Mouse (Mus musculus): ENCODE measurements around the gene Frat1. TPM values are rescaled to one million over a fixed set of nuclear protein-coding genes. Genes with fewer than 3 reads are reported as not detected.
A peak's percentile ranks its signal among the peaks of the same experiment; 100 is the strongest.

The Frat1 gene
- total RNA-seq, 2 experiments from 2014 or later = 9.1 to 9.5 TPM

DNA sequence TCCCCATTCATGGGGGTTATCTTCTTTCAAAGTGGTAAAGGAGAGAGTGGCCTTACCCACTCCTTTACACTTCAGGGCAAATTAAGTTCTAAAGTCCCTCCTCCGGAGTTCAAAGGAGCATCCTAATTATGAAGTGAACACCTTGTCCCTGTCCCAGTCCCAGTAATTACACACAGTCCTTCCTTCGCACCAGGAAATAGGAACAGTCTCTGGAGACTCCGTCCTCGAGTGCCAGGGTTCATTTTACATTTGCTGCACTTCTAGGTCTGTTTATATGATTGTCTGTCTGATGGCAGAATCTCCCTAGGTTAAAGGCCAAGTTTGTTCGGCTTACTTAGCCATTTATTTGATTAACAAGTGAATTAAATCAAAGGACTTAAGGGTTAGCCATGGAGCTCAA is 13.4 kb upstream of the Frat1 start:
- no peak for ATAC-seq (replicated peaks; ENCODE audit: poor library complexity)

DNA sequence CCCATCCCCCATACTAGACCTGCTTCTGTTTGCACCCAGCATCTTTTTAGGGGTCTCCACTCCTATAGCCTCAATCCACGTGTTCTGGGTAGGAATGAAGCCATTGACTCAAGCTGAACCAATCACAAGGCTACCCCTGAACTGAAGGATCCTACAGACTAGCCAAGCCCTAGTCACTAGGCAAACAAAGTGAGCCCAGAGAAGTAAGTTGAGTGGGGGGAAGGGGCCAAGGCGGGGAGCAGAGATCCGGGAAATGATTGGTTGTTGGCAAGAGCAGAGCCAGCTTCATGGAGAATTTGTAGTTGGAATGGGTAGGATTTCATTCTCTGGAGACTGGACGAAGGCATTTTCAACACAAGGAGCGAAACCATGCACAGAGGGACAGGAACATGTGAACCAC is 12.9 kb upstream of the Frat1 start:
- ATAC-seq (replicated peaks; ENCODE audit: poor library complexity) = no peak

DNA sequence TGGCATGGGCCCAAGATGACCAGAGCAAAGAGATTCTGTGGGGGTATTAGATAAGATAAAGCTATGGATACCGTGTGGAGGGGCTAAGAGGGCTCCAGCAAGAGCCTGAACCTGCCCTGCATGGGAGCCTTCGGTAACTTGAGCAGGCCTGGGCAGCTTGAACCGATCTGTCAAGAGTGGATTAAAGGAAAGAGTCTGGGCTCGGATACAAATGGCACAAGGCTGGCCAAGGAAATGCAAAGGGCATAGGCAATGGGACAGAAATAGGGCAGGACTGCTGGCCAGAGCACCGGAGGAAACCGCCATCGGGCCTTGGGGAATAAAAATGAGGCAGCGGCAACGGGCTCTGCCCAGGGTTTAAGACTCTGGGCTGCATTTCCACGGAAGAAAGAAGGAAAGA is 12.4 kb upstream of the Frat1 start:
- ATAC-seq (replicated peaks; ENCODE audit: poor library complexity) = no peak

DNA sequence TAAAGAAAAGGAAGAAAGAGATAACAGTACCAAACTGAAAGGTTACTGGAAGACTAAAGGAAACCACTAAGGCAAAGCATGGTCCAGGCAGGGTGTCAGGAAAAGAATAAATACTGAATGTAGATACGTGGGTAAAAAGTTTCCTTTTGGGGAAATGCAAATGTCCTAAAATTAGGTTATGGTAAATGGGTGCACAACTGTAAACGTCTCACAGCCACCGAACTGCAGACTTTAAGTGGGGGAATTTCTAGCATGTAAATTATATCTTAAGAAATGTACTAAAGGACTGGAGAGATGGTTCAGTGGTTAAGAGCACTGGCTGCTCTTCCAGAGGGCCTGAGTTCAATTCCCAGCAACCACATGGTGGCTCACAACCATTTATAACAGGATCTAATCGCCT is 11.0 kb upstream of the Frat1 start:
- no peak for ATAC-seq (replicated peaks; ENCODE audit: poor library complexity)

DNA sequence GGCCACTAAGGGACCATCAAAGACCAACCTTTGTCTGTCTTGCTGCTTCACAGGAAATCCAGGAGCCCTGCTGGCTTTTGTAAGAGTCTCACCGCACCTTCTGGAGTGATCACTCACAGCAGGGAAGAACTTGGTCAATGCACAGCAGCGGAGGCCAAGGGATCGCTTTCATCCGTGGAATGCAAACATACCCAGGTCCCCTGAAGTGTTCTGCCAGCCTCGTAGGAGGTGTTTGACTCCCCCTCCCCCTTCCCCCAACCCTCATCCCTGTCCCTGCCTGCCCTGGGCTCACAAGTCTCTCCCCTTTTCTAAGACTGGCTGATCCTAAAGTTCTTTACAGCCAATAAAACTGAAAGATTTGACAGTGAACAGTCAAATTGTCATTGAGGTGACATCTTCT is 8.3 kb upstream of the Frat1 start:
- ATAC-seq (replicated peaks; ENCODE audit: poor library complexity) = no peak

DNA sequence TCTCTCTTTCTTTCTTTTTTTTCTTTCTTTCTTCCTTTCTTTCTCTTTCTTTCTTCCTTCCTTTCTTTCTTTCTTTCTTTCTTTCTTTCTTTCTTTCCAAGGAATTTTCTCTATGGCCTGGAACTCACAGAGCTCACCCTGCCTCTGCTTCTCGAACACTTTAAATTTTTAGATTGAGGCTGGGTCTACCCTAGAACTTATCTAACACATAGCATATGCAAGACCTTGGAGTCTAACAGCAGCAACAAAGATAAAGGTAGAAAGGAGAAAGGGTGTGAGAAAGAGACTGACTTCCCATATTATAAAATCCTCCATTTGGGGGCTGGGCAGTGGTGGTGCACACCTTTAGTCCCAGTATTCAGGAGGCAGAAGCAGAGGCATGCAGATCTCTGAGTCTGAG is 7.2 kb upstream of the Frat1 start:
- no peak for ATAC-seq (replicated peaks; ENCODE audit: poor library complexity)

DNA sequence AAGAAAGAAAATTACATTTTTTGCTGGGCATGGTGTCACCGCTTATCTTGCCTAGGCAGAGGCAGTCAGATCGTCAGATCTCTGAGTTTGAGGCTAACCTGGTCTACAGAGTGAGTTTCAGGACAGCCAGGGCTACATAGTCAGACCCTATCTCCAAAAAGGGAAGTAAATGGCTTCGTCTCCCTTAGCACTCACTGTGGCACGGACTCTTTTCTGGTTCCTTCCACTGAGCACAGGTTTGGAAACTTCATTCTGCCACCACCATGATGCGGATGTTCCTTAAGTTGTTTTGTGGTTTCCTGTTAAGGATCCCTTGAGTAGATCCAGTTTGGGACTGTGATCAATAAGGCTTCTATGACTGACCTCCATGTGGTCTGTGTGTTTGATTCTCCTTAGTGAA is 4.8 kb upstream of the Frat1 start:
- ATAC-seq (replicated peaks; ENCODE audit: poor library complexity) = peak; percentile 39; the same call in 1 of the 2 replicates

DNA sequence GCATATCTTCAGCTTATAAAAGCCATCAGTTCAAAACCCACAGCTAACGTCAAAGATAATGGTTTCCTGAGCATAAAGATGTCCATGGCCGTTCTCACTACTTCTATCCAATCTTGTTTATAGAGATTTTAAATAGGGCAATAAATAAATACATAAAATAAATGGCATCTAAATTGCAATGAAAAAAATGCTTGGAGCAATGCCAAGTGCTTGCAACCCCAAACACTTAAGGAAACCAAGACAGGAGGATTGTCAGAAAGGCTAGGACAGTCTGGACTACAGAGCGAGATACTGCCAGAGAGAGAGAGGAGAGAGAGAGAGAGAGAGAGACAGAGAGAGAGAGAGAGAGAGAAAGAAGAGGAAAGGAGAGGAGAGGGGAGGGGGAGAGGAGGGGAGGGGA is 3.2 kb upstream of the Frat1 start:
- no peak for ATAC-seq (replicated peaks; ENCODE audit: poor library complexity)

DNA sequence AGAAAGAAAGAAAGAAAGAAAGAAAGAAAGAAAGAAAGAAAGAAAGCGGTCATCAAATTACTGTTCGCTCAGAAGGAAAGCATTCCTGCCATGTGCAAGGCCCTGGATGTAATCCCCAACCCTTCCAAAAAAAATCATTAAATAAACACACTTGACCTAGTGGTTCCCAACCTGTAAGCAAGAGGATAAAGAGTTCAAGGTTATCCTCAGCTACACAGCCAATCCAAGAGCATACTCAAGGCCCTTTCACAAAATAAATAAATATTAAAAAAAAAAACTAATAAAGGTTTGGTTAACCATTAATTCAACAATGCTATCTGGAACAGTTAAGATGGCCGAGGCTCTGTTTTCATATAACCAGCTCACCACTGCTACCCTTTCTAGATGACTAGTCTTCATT is 829 bp upstream of the Frat1 start:
- no peak for ATAC-seq (replicated peaks; ENCODE audit: poor library complexity)

DNA sequence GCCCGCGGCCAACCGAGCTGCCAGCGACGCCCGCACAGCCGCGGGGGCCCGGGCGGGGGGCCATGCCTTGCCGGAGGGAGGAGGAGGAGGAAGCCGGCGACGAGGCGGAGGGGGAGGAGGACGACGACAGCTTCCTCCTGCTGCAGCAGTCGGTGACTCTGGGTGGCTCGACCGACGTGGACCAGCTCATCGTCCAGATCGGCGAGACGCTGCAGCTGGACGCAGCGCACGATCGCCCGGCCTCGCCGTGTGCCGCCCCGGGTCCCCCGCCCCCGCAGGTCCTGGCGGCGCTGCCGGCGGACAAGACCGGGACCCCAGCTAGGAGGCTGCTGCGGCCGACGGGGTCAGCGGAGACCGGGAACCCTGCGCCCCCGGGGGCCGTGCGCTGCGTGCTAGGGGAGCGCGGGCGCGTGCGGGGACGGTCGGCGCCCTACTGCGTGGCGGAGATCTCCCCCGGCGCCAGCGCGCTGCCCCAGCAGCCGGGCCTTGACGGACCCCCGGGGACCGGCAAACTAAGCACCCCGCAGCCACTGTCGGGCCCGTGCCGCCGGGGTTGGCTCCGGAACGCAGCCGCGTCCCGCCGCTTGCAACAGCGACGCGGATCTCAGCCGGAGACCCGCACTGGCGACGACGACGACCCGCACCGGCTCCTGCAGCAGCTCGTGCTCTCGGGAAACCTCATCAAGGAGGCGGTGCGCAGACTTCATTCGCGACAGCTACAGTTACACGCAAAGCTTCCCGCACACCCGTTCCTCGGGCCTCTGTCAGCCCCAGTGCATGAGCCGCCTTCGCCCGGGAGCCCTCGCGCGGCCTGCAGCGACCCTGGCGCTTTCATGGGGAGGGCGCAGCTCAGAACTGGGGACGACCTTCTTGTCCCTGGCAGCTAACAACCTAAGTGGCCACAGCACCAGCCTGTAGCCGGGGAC is 599 bp downstream of the Frat1 start:
- peak; percentile 45 for ATAC-seq (replicated peaks; ENCODE audit: poor library complexity)

DNA sequence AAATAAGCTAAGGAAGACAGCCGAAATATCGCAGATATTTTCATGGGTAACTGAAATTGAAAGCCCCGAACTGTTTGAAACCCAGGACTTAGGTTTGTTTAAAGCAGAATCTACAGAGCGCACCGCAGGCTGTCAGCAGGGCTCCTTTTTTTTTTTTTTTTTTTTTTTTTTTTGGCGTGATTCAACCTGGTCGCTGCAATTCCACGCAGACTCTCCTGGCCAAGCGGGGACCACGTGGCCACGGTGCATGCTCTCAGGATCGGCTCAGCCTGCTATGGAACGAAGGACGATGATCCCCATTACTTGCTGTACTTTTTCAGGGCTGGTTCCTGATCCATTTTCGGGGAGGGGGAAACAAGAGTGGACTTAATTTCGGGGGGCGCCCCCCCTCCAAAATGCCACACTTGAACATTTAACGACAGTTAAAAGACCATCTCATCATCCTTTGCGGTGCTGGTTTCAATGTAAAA is 1.4 kb downstream of the Frat1 start:
- ATAC-seq (replicated peaks; ENCODE audit: poor library complexity) = no peak

DNA sequence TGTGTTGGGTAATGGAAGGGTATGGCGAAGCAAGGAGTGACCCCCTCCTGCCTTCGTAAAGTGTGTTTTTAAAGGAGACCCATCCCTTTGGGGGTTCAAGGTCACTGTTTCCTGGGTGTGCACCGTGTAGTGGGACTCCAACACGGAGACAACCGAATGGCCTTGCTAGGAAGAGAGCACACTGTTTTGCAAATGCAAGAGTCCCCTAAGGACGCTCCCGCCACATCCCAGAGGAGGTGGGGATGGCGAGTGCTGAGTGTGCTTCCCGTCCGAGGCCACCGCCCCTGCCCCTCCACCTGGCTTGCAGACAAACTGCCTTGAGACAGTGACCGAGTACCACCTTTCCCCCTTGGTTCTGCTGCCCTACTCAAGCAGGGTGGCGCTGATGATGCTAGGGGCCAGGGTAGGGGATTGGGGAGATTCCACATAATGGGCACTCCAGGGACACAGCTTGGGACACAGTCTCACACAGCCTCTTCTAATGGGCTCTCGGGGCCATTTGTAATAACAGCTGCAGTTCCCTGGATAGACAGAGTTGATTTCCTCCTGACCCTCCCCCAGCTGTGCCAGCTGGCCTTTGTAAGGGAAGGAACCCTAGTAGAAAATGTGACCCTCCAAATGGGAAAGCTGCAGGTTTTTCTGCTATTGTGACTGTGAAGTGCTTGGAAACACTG is 2.1 kb downstream of the Frat1 start:
- ATAC-seq (replicated peaks; ENCODE audit: poor library complexity) = no peak

DNA sequence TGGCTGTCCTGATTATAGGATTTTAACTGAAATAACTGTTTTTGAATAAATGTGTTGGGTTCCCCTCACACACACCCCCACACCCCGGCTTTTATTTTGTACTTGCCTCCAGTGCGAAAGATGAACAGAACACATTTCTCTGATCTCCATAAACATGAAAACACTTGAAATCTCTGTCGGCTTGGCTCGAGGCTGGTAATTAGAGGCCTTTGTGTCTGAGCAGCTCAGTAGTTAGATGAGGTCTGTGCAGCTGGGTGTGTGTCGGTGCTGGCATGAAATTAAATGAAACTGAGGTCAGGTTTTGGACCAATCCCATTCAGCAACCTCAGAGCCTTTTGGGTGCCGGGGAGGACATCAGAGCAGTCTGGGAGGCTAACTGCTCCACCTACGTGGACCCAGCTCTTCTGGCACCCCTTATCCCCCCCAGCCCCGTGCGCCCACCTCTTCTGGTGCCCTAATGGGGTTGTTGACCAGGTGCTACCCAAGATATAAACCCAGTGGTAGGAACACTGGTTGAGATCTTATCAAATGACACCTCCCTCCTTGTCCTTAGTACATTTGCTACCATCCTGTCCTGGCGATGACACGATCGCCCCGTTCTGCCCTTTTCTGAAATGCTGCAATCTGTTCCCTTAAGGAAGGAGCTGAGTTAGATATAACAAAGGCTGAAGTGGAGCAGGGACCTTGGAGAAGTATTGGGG is 2.9 kb downstream of the Frat1 start:
- no peak for ATAC-seq (replicated peaks; ENCODE audit: poor library complexity)

DNA sequence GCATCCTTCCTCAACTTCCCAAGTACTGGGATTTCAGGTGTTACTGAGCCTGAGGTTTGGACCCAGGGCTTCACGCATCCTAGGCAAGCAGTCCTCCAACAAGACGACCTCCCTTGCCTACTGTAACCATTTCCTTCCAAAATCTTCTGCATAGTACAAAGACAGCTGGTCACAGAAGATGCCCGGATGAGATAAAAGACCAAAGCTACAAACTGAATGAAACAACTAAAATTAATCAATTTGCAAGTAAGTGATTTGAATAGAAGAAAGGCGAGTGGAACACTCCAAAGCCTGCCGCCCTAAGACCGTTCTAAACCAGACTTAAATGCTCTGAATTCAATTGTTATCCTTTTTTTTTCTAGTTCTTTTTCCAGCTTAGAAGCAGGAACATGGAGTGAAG is 5.6 kb downstream of the Frat1 start:
- no peak for ATAC-seq (replicated peaks; ENCODE audit: poor library complexity)

DNA sequence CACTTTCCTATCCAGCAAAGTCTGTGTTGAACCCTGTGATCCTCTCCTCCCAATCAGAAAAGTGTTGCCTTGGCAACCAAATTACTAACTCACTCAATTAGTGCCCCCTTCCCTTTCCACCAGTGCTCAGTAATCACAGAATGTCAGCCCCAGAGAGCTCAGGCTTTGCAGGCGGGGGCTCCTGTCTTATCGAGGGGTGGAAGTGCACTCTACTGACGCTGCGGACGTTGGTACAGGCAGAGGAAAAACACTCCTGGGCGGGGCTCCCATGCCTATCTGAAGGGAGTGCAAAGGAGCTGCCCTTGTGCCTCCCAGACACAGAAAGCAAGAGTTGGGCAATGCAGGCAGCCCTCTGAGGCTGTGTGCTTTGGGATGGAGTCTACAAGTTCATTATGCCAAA is 6.0 kb downstream of the Frat1 start:
- ATAC-seq (replicated peaks; ENCODE audit: poor library complexity) = peak; percentile 79

DNA sequence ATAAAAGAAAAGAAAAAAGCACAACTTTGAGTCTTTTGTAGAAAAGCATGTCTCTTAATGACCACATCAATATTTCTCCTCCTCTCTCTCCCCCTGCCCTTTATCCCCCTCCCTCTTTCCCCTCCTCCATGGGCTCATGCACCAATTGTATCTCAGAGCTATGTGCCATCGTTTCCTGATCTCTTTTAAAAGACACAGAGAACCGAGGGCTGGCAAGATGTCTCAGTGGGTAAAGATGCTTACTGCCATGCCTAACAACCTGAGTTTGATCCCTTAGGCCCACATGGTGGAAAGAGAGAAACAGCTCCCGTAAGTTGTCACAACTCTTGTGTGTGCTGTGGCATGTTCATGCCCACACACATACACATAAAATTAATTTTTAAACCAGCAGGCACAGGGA is 6.9 kb downstream of the Frat1 start:
- ATAC-seq (replicated peaks; ENCODE audit: poor library complexity) = no peak

DNA sequence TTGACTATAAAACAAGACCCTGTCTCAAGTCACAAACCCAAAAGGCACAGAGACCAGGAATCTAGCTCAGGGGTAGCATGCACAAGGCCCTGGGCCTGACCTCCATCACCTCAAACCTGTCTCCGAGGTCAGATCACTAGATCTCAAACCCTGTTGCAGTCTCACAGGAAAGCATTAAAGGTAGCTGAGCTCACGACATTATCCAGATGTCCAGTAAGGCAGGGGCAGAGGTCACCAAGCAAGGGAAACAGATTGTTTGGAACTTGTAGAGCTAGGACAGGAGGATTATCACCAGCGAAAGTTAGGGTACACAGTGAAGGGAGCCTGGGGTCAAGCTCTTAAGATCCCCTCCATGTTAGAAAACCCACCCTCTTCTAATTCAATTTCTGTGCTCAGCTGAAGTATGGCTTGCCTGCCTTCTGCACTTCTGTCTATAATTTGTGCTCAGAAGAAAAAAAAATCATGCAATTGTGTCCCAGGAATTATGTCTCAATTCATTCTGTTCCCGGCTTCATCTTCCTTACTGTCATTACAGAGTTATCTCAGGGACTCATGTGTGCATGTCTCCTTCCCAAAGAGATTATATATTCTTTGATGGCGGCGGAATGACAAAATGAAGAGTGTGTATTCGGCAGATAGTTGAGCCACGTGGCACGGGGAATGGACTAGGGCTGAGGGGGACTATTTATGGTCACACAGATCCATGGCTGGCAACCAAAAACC is 7.6 kb downstream of the Frat1 start:
- ATAC-seq (replicated peaks; ENCODE audit: poor library complexity) = peak; percentile 32

DNA sequence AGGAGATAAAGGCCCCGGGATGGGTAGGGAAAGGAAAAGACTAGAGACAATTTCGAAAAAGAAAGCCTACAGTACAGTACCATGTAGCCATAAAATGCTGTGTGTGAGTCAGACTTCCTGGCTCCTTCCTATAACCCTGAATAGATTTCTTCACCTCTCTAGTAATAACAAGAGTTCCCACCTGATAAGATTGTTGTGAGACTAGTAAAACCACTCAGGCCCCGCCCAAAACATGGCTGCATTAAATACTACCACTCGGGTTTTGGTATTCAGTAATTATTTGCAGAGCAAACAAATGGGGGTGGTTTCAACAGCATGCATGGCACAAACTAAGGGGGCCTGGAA is 8.1 kb downstream of the Frat1 start:
- ATAC-seq (replicated peaks; ENCODE audit: poor library complexity) = peak; percentile 33

DNA sequence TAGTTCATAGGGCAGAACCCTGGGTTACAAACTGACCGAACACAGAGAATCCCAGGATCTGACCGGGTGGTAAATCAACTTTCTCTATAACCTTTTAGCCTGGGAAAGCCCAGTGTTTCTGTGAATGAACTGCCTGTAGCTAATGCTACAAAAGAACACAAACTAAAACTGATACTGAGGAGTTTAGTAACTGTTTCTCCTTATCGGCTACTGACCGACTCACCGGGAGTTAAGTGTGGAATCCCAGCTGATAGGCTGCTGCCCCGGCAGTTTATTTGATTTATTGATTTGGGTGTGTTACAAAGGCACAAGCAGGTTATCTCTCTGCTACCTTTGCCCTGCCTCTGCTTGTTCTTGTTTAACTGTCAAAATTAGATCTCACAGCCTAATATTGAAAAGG is 9.0 kb downstream of the Frat1 start:
- ATAC-seq (replicated peaks; ENCODE audit: poor library complexity) = peak; percentile 23

DNA sequence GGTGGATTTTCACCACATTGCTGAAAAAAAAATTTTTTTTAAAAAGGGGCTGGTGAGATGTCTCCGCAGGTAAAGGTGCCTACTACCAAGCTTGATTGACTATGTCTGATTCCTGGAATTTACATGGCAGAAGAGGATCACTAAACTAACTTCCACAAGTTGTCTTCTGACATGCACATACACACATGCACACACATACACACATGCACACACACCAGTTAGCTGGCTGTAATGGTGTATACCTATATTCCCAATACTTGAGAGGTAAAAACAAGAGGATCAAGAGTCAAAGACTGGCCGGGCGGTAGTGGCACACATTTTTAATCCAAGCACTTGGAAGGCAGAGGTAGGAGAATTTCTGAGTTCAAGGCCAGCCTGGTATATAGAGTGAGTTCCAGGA is 9.9 kb downstream of the Frat1 start:
- ATAC-seq (replicated peaks; ENCODE audit: poor library complexity) = no peak

DNA sequence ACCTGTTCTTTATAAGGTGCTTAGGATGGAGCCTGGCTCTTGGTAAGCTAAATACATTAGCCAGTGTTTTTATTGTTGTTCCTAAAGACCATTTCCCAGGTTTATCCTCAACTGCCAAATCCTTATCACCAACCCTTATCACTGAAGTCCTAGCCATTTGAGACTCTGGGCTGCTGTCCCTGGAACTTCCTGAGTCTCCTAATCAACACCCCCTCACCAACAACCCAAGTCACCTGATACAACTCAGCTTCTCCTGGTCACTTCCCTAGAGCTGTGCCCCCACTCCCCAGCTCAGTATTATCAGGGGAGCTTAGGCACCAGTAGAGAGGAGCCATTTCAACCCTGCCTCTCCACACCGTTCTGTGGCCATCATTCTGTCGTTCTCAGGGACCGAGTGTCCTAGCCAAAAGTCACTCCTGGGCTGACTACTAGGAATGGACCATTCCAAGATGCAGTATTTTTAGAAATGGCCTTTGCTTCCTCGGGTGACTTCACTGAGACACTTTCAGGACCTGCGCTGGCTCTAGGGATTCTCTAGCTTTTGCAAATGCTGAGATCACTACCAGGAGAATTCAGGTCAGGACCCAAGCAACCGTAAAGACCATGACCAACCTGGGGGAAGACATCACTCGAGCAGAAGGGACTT is 11.5 kb downstream of the Frat1 start:
- ATAC-seq (replicated peaks; ENCODE audit: poor library complexity) = no peak
